ENCODE assay signal across 8 mouse cellular contexts in the genomic region with DNA sequence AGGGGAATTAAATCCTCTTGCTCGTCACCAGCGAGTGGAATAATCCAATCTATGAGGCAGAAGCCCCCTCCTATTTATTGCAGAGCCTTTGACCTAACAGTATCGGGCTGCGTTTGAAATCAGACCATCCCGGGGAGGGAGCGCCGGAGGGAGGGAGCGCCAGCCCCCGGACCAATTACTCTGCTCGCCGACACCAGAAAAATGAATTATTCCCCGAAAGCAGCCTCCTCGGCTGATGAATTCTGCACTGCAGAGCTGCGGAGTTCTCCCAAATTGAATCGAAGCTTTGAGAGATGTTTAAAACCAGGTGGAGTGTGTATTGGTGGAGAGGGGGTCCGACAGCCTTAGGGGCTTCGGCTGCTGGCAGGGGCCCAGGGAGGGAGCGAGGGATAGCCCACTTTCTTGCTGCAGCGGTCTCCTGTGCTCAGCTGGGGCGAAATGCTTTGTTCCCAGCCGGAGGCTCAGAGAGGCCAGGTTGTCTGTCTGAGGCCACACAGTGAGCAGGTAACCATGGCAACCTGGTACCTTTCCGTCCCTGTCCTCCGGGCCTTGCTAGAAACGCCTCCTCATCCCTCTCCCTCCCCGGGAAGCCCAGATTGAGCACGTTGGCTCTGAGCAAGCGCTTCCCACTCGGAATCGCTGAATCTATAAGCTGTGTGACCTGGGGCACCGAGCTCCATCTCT. TPM values are rescaled to one million over a fixed set of nuclear protein-coding genes. Genes with fewer than 3 reads are reported as not detected.
DNase-seq lines count a peak whose midpoint lies in the region; ATAC-seq and TF ChIP-seq lines count a peak whose summit lies in the region.

No protein-coding gene starts in this region.

- no peak for TF ChIP-seq CTCF in left cerebral cortex, adult 2 months (IDR thresholded peaks at IDR 0.05)
- no peak for TF ChIP-seq CTCF in olfactory bulb, adult 2 months (IDR thresholded peaks at IDR 0.05; ENCODE audit: insufficient read depth, low read depth, low read length)

- no peak for TF ChIP-seq POLR2A in olfactory bulb, adult 2 months (IDR thresholded peaks at IDR 0.05; ENCODE audit: insufficient read depth, low read depth, low read length)

- WGBS in heart, embryonic 13.5 days: 2% methylated on average over 30 of the region's 30 CpGs
- 4% methylated on average over 30 of the region's 30 CpGs for WGBS in heart, embryonic 11.5 days (ENCODE audit: insufficient replicate concordance)
- under 1% methylated on average over 30 of the region's 30 CpGs for WGBS in embryonic facial prominence, embryonic 13.5 days
- 4% methylated on average over 30 of the region's 30 CpGs for WGBS in olfactory bulb, adult 2 months

- intact Hi-C loops in left cerebral cortex, adult 2 months (cut with DNase I): loop anchor here (2.0 to 5.0 kb wide), 3 partner anchors 41 to 163 kb away; no protein-coding TSS in a partner anchor

- DNase-seq in left cerebral cortex, adult 2 months (ENCODE audit: extremely low spot score in 1 of 2, low spot score in 2 of 2): peak; percentile 66 to 67
- no peak for DNase-seq in lung, postnatal 10 days
- DNase-seq in gastrocnemius, adult 18-20 months (ENCODE audit: low spot score): no peak

- peak overlapping the region; percentile 4; the same call in 1 of the 2 replicates for H3K4me3 ChIP-seq in heart, embryonic 13.5 days
- no peak overlapping the region for H3K4me3 ChIP-seq in heart, embryonic 11.5 days (ENCODE audit: low read depth, low read length)
- peak overlapping the region; percentile 8 for H3K4me3 ChIP-seq in embryonic facial prominence, embryonic 13.5 days
- peak overlapping the region; percentile 43 for H3K4me3 ChIP-seq in left cerebral cortex, adult 2 months
- peak overlapping the region; percentile 25 for H3K4me3 ChIP-seq in olfactory bulb, adult 2 months (ENCODE audit: insufficient read depth, low read depth, low read length)

- no peak for ATAC-seq in heart, embryonic 13.5 days (ENCODE audit: extremely low read depth, insufficient number of reproducible peaks, low FRiP score, low TSS enrichment)
- no peak for ATAC-seq in heart, embryonic 11.5 days (replicated peaks; ENCODE audit: insufficient number of reproducible peaks, low FRiP score, low TSS enrichment)
- ATAC-seq in embryonic facial prominence, embryonic 13.5 days (ENCODE audit: insufficient number of reproducible peaks, insufficient read depth, low FRiP score, low TSS enrichment, low read depth): no peak
- no peak for ATAC-seq in monocyte, adult 5-6 weeks (replicated peaks; ENCODE audit: insufficient number of reproducible peaks, low FRiP score, low TSS enrichment, poor library complexity, severe bottlenecking)

- H3K4me1 ChIP-seq in heart, embryonic 13.5 days: no peaks in the 10 kb centered on the region
- no peaks in the 10 kb centered on the region for H3K4me1 ChIP-seq in heart, embryonic 11.5 days (ENCODE audit: control insufficient read depth, insufficient read depth, low read length)
- peaks cover 10% of the 10 kb centered on the region for H3K4me1 ChIP-seq in embryonic facial prominence, embryonic 13.5 days
- H3K4me1 ChIP-seq in olfactory bulb, adult 2 months (ENCODE audit: control insufficient read depth, insufficient read depth, low read length): peaks cover 8% of the 10 kb centered on the region

- H3K9ac ChIP-seq in heart, embryonic 13.5 days: no peak overlapping the region
- no peak overlapping the region for H3K9ac ChIP-seq in heart, embryonic 11.5 days (ENCODE audit: low read depth, low read length)
- no peak overlapping the region for H3K9ac ChIP-seq in embryonic facial prominence, embryonic 13.5 days

- no peak overlapping the region for H3K4me2 ChIP-seq in heart, embryonic 13.5 days
- no peak overlapping the region for H3K4me2 ChIP-seq in heart, embryonic 11.5 days
- H3K4me2 ChIP-seq in embryonic facial prominence, embryonic 13.5 days: peak overlapping the region; percentile 40

- no peaks in the 10 kb centered on the region for H3K36me3 ChIP-seq in heart, embryonic 13.5 days
- no peaks in the 10 kb centered on the region for H3K36me3 ChIP-seq in heart, embryonic 11.5 days (ENCODE audit: control insufficient read depth, insufficient read depth, low read length)
- H3K36me3 ChIP-seq in embryonic facial prominence, embryonic 13.5 days: no peaks in the 10 kb centered on the region

- no peaks in the 10 kb centered on the region for H3K9me3 ChIP-seq in heart, embryonic 13.5 days
- H3K9me3 ChIP-seq in heart, embryonic 11.5 days (replicated peaks; ENCODE audit: control insufficient read depth, low read length): no peaks in the 10 kb centered on the region; the same call in 1 of the 2 replicates
- no peaks in the 10 kb centered on the region for H3K9me3 ChIP-seq in embryonic facial prominence, embryonic 13.5 days

- no peak overlapping the region for H3K27ac ChIP-seq in heart, embryonic 13.5 days (replicated peaks)
- H3K27ac ChIP-seq in heart, embryonic 11.5 days (ENCODE audit: low read depth, low read length): no peak overlapping the region
- no peak overlapping the region for H3K27ac ChIP-seq in embryonic facial prominence, embryonic 13.5 days
- H3K27ac ChIP-seq in left cerebral cortex, adult 2 months: peak overlapping the region; percentile 82
- H3K27ac ChIP-seq in olfactory bulb, adult 2 months (ENCODE audit: insufficient read depth, low read depth, low read length): no peak overlapping the region

- peaks cover 96% of the 10 kb centered on the region for H3K27me3 ChIP-seq in heart, embryonic 13.5 days (replicated peaks)
- H3K27me3 ChIP-seq in heart, embryonic 11.5 days (ENCODE audit: control insufficient read depth, insufficient read depth, low read length): peaks cover 80% of the 10 kb centered on the region
- H3K27me3 ChIP-seq in embryonic facial prominence, embryonic 13.5 days: peaks cover 95% of the 10 kb centered on the region

RNA-seq across cellular contexts. Expression of a gene that starts 13.5 kb away (rescaled TPM):
- polyA plus RNA-seq in heart, embryonic 13.5 days (2015; fragmentation: Nextera tagmentation; extraction: Ambion mirVana): 1.0 and 1.6 TPM in 2 replicates
- polyA plus RNA-seq in heart, embryonic 11.5 days (2014; fragmentation: Nextera tagmentation; extraction: Ambion mirVana): 0.84 TPM in 2 replicates
- polyA plus RNA-seq in embryonic facial prominence, embryonic 13.5 days (2015; fragmentation: Nextera tagmentation; extraction: Ambion mirVana): 3.1 and 3.4 TPM in 2 replicates
- 100 to 1,000 TPM; 101 to 107 TPM for total RNA-seq in left cerebral cortex, adult 2 months (2021)
- polyA plus RNA-seq in olfactory bulb, adult 2 months (2012; ENCODE audit: insufficient read depth, insufficient read length, low replicate concordance, missing spikeins): not detected in 2 replicates
- under 1 TPM; 0.18 to 0.28 TPM for total RNA-seq in gastrocnemius, adult 18-20 months (2021)
- not detected in 3 replicates for total RNA-seq in monocyte, adult 5-6 weeks (2017)

RNA-seq across cellular contexts. Expression of a gene that starts 13.7 kb away (rescaled TPM):
- polyA plus RNA-seq in heart, embryonic 13.5 days (2015; fragmentation: Nextera tagmentation; extraction: Ambion mirVana): 20.9 and 26.9 TPM in 2 replicates
- 20.4 and 24.8 TPM in 2 replicates for polyA plus RNA-seq in heart, embryonic 11.5 days (2014; fragmentation: Nextera tagmentation; extraction: Ambion mirVana)
- polyA plus RNA-seq in embryonic facial prominence, embryonic 13.5 days (2015; fragmentation: Nextera tagmentation; extraction: Ambion mirVana): 13.5 TPM in 2 replicates
- total RNA-seq in left cerebral cortex, adult 2 months (2021): 100 to 1,000 TPM; 140 to 156 TPM
- polyA plus RNA-seq in olfactory bulb, adult 2 months (2012; ENCODE audit: insufficient read depth, insufficient read length, low replicate concordance, missing spikeins): not detected in 2 replicates
- 1 to 10 TPM; 7.0 to 7.8 TPM for total RNA-seq in gastrocnemius, adult 18-20 months (2021)
- 1.5 to 3.5 TPM (median 2.6 TPM) in 3 replicates for total RNA-seq in monocyte, adult 5-6 weeks (2017)

RNA-seq across cellular contexts. Expression of a gene that starts 22.0 kb away (rescaled TPM):
- 18.6 and 19.6 TPM in 2 replicates for polyA plus RNA-seq in heart, embryonic 13.5 days (2015; fragmentation: Nextera tagmentation; extraction: Ambion mirVana)
- polyA plus RNA-seq in heart, embryonic 11.5 days (2014; fragmentation: Nextera tagmentation; extraction: Ambion mirVana): 23.3 and 24.5 TPM in 2 replicates
- 14.9 and 15.1 TPM in 2 replicates for polyA plus RNA-seq in embryonic facial prominence, embryonic 13.5 days (2015; fragmentation: Nextera tagmentation; extraction: Ambion mirVana)
- 10 to 100 TPM; 28.9 to 30.2 TPM for total RNA-seq in left cerebral cortex, adult 2 months (2021)
- not detected in 2 replicates for polyA plus RNA-seq in olfactory bulb, adult 2 months (2012; ENCODE audit: insufficient read depth, insufficient read length, low replicate concordance, missing spikeins)
- total RNA-seq in gastrocnemius, adult 18-20 months (2021): 10 to 100 TPM; 41.9 to 45.7 TPM
- total RNA-seq in monocyte, adult 5-6 weeks (2017): 12.7 to 17.3 TPM (median 13.8 TPM) in 3 replicates

RNA-seq across cellular contexts. Expression of a gene that starts 43.5 kb away (rescaled TPM):
- 0.03 and 0.05 TPM in 2 replicates for polyA plus RNA-seq in heart, embryonic 13.5 days (2015; fragmentation: Nextera tagmentation; extraction: Ambion mirVana)
- 0.06 and 0.16 TPM in 2 replicates for polyA plus RNA-seq in heart, embryonic 11.5 days (2014; fragmentation: Nextera tagmentation; extraction: Ambion mirVana)
- polyA plus RNA-seq in embryonic facial prominence, embryonic 13.5 days (2015; fragmentation: Nextera tagmentation; extraction: Ambion mirVana): 0.78 and 1.1 TPM in 2 replicates
- under 1 TPM; 0.20 to 0.30 TPM for total RNA-seq in left cerebral cortex, adult 2 months (2021)
- not detected in 2 replicates for polyA plus RNA-seq in olfactory bulb, adult 2 months (2012; ENCODE audit: insufficient read depth, insufficient read length, low replicate concordance, missing spikeins)
- under 1 TPM in 1 of 2 experiments, not detected in 1; 0.09 TPM for total RNA-seq in gastrocnemius, adult 18-20 months (2021)
- total RNA-seq in monocyte, adult 5-6 weeks (2017): 0.29 to 3.1 TPM in 2 of 3 replicates, not detected in the other

RNA-seq across cellular contexts. Expression of a gene that starts 43.8 kb away (rescaled TPM):
- polyA plus RNA-seq in heart, embryonic 13.5 days (2015; fragmentation: Nextera tagmentation; extraction: Ambion mirVana): 33.3 and 39.0 TPM in 2 replicates
- 45.3 and 47.2 TPM in 2 replicates for polyA plus RNA-seq in heart, embryonic 11.5 days (2014; fragmentation: Nextera tagmentation; extraction: Ambion mirVana)
- 70.6 and 76.3 TPM in 2 replicates for polyA plus RNA-seq in embryonic facial prominence, embryonic 13.5 days (2015; fragmentation: Nextera tagmentation; extraction: Ambion mirVana)
- total RNA-seq in left cerebral cortex, adult 2 months (2021): 10 to 100 TPM; 14.2 to 16.1 TPM
- polyA plus RNA-seq in olfactory bulb, adult 2 months (2012; ENCODE audit: insufficient read depth, insufficient read length, low replicate concordance, missing spikeins): not detected in 2 replicates
- 10 to 100 TPM; 13.5 to 15.7 TPM for total RNA-seq in gastrocnemius, adult 18-20 months (2021)
- 1.5 to 7.6 TPM (median 6.4 TPM) in 3 replicates for total RNA-seq in monocyte, adult 5-6 weeks (2017)

Comparison
In these comparisons a context has a peak if more than half of its experiments do, and no peak if none do; other contexts are left out.
1. DNase-seq: peak in left cerebral cortex, adult 2 months (2 of 2); none in lung, postnatal 10 days (single experiment) and gastrocnemius, adult 18-20 months (single experiment).
2. RNA of a gene that starts 13.7 kb away (polyA plus RNA-seq): 20.9 to 26.9 TPM in heart, embryonic 13.5 days, 20.4 to 24.8 TPM in heart, embryonic 11.5 days and 13.5 TPM in embryonic facial prominence, embryonic 13.5 days; not detected in olfactory bulb, adult 2 months; every median in the first group is over 10 times any median in the second.
3. RNA of a gene that starts 22.0 kb away (polyA plus RNA-seq): 23.3 to 24.5 TPM in heart, embryonic 11.5 days, 18.6 to 19.6 TPM in heart, embryonic 13.5 days and 14.9 to 15.1 TPM in embryonic facial prominence, embryonic 13.5 days; not detected in olfactory bulb, adult 2 months; every median in the first group is over 10 times any median in the second.